Mouse (Mus musculus): ENCODE data around the gene Hcfc1. TPM values are rescaled to one million over a fixed set of nuclear protein-coding genes. Genes with fewer than 3 reads are reported as not detected.
A peak's percentile ranks its signal among the peaks of the same experiment; 100 is the strongest.

The Hcfc1 gene
- total RNA-seq, 1 experiment from 2014 or later, result 24.5 TPM

DNA sequence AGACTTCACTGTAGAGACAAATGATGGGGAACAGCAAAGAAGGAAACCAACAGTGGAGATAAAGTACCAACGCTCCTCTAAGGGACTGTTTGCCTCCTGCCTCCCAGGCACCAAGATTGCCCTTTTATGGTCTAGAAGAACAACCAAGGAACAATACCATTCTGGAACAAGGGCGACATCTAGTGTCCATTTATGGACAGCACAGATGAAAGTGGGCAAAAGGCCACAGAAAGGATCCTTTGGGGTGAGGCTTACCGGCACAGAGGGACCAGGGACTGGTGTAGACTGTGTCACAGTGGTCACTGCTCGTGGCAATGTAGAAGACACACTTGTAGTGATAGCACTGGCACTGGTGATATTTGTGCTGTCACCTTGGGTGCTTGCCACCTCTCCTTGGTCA lies 17.5 kb downstream of the Hcfc1 start:
- ATAC-seq (replicated peaks; ENCODE audit: insufficient number of reproducible peaks, low FRiP score, low TSS enrichment, poor library complexity, severe bottlenecking), result peak; percentile 53

DNA sequence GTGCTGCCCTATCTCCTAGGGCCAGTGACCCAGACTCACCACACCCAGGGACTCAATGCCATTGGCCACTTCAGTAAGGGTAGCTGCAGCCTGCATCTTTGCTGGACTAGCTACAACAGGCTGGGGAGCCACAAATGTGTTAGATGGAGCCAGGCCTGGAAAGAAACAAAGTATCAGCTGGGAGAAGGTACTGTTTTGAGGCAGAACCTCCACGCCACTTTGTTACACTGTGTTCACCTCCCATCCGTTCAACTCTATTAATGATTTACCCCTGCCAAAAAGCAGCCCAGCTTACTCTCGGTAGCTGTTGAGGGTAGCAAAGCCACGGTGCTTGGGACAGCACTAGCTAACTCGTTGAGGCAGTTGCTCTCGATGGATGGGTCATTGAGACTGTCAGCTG lies 19.3 kb downstream of the Hcfc1 start:
- ATAC-seq (replicated peaks; ENCODE audit: insufficient number of reproducible peaks, low FRiP score, low TSS enrichment, poor library complexity, severe bottlenecking), result no peak

DNA sequence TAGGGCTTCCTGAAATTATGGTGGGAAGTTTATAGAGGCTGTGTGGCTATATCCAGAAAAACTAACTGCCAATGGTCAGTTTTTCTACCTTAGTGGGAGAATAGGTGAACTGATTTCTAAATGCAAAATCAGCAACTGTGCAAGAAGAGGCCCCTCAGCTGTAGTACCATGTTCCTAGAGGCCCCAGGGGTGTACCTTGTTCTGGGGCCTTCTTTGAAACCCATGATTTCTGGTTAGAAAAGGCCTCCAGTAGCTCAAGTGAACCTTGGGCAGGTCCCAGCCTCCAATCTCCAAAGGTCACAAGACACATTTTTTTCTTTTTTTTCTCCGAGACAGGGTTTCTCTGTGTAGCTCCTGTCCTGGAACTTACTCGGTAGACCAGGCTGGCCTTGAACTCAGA lies 23.9 kb downstream of the Hcfc1 start:
- no peak for ATAC-seq (replicated peaks; ENCODE audit: insufficient number of reproducible peaks, low FRiP score, low TSS enrichment, poor library complexity, severe bottlenecking)

DNA sequence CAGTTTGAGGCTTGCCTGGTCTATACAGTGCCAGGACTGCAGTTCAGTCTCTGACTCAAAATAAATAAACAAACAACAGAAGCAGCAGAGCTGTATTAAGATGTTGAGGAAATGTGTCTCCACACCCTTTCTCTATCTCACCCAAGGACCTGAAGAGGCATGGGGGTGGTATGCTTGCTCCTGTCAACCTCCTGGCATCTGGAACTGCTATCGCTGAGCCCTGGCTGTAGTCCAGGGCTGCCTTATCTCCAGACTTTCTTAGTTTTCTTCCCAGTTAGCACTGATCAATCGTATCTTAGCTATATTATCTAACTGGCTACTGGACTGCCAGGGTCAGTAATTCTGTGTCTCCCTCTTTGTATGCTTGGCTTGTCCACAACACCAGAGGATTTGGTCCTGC lies 24.3 kb downstream of the Hcfc1 start:
- ATAC-seq (replicated peaks; ENCODE audit: insufficient number of reproducible peaks, low FRiP score, low TSS enrichment, poor library complexity, severe bottlenecking), result no peak

DNA sequence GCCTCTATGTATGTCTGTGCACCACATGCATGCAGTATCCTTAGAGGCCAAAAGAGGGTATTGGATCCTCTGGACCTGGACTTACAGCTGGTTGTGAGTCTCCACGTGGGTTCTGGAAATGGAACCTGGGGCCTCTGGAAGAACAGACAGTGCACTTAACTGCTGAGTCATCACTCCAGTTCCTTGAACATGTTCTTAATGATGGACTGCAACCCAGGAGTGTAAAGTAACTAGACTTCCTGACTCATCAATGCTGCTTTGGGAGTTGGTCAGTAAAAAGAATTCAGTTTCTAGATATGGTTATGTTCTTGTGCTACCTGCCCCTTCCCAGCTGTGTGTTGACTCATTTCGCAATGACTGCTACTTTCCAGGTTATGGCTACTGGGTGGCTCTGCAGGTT lies 34.3 kb downstream of the Hcfc1 start:
- no peak for ATAC-seq (replicated peaks; ENCODE audit: insufficient number of reproducible peaks, low FRiP score, low TSS enrichment, poor library complexity, severe bottlenecking)

DNA sequence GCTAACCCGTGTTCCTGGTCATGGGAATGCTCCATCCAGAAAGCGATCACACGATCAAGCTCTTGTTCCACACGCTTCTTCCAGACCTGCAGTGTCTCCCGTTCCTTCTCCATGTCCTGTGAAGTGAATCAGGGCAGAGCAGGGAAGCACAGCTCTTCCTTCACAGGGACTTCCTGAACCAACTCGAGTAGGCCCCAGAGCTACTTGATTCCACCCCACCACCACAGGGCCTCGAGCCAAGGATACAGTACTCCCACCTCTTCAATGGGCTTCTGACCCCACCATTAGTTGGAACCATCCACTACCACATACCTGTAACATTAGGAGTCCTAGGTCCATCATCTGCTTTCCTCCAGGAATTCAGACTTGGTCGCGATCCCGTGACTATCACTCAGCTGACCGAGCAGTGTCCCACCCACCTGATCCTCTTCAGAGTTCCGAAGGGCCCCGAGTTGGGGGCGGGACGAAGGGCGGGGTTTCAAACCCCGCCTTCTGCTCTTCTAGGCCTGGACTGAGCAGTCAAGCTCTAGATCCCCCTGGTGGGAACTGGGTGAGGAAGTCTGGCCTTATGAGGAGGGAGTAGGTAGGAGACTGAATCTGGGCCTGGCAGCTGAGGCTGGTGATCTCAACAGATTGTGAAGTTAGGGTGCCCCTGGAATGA lies 35.6 kb downstream of the Hcfc1 start, which contains the start of gene Renbp:
Renbp (minus strand) TSS at position 449 of the 661 bp plus-strand sequence.
- ATAC-seq (replicated peaks; ENCODE audit: insufficient number of reproducible peaks, low FRiP score, low TSS enrichment, poor library complexity, severe bottlenecking), result peak; percentile 76

DNA sequence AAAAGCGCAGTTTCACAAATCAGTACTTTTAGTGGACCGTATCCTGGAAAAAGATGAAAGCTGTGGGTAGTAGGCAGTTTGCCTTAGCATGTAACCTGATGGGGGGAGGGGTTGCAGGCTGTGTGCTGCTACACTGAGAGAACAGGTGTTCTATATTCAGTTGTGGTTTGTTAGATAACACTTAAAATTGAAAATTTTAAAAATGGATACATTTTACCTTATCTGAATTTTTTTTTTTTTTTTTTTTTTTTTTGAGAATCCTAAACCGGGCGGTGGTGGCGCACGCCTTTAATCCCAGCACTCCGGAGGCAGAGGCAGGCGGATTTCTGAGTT lies 43.6 kb downstream of the Hcfc1 start:
- ATAC-seq (replicated peaks; ENCODE audit: insufficient number of reproducible peaks, low FRiP score, low TSS enrichment, poor library complexity, severe bottlenecking), result no peak

DNA sequence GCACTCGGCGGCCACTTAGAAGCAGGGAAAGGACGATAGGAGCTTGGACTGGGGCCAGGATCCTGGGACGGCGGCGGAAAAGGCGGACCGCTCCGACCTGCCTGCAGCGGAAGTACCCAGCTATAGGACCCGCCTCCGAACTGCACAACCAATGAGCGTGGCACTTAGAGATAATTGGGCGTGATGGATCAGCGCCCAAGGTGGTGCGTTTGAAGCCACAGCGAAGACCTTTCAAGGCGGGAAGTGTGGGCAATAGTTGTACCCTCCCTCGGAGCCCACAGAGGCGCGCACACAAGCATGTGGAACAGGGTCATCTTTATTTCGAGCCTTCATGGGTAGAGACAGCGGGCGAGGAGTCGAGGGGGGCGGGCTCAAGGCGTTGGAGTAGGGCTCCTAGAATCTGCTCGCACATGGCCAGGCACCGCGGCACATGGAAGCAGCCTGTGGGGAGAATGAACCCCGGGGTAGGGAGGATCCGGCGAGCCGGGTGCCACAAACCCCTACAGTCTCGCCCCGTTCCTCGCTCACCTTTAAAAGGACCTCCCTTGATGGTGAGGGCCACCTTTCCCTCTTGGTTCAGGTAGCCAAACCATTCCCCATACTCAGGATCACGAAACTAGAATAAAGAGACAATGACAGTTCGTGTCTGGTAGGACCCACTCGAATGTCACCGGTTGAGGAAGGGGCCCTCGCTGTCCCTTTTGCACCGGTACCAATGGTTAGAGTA lies 44.2 kb downstream of the Hcfc1 start, which contains the start of the genes Arhgap4 and Naa10:
Arhgap4 (minus strand) TSS at position 48 of the 727 bp plus-strand sequence.
Naa10 (minus strand) TSS at position 122 of the 727 bp plus-strand sequence.
- peak; percentile 99 for ATAC-seq (replicated peaks; ENCODE audit: insufficient number of reproducible peaks, low FRiP score, low TSS enrichment, poor library complexity, severe bottlenecking)

DNA sequence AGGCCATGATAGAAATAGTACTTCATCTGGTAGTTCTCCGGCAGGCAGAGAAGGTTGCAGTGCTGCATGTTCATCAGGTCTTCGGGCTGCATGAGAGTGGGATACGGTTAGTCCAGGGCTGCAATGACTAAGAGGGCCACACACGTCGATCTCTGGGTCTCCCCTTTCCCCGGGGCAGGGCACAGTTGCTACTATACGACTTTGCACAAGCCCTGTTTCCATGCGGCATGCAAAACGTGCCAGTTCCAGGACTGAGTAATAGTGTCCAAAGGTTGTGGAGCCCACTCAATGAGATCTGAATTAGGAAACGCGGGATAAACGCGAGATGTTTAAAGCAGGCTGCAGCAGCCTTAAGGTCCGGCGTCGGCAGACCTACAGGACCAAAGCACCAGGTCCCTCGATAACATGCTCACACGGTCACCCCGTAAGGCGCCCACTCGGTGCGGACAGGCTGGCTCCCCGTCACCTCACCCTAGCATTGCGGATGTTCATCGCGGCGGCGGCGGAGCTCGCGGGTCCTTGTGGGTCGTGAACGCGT lies 44.8 kb downstream of the Hcfc1 start:
- ATAC-seq (replicated peaks; ENCODE audit: insufficient number of reproducible peaks, low FRiP score, low TSS enrichment, poor library complexity, severe bottlenecking), result no peak

DNA sequence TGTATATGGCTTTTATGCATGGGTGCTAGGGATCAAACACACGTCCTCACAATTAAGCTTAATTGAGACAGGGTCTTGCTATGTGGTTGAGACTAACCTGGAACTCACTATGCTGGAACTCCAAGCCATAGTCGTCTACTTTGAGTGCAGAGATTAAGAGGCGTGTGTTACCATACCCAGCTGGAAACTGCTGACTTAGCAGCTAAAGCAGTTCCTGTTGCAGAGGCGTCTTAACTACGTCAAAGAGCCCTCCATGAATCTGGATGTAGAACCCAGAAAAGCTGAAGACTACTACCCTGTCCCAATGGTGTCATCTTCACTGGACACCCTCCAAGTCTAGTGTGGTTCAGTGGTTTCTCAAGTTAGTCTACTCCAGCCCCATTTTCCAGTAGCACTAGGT lies 47.5 kb downstream of the Hcfc1 start:
- no peak for ATAC-seq (replicated peaks; ENCODE audit: insufficient number of reproducible peaks, low FRiP score, low TSS enrichment, poor library complexity, severe bottlenecking)

DNA sequence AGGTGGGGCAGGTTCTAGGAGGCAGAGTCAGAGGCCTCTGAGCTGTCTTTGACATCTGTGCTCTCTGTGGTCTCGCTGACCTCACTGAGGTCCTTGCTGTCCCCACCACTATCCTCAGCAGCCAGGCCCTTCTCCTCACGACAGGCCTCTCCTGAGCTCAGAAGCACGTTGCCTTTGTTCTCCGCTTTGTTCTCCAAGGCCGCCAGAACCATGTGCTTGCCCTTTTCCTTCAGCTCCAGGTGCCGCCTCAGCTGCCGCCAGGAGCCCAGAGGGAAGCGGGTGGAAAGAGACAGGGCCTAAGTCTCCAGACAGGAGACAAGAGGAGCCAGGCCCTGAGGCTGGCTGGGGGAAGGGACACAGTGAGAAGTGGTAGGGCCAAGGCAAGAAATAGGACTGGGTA lies 49.2 kb downstream of the Hcfc1 start:
- ATAC-seq (replicated peaks; ENCODE audit: insufficient number of reproducible peaks, low FRiP score, low TSS enrichment, poor library complexity, severe bottlenecking), result no peak

DNA sequence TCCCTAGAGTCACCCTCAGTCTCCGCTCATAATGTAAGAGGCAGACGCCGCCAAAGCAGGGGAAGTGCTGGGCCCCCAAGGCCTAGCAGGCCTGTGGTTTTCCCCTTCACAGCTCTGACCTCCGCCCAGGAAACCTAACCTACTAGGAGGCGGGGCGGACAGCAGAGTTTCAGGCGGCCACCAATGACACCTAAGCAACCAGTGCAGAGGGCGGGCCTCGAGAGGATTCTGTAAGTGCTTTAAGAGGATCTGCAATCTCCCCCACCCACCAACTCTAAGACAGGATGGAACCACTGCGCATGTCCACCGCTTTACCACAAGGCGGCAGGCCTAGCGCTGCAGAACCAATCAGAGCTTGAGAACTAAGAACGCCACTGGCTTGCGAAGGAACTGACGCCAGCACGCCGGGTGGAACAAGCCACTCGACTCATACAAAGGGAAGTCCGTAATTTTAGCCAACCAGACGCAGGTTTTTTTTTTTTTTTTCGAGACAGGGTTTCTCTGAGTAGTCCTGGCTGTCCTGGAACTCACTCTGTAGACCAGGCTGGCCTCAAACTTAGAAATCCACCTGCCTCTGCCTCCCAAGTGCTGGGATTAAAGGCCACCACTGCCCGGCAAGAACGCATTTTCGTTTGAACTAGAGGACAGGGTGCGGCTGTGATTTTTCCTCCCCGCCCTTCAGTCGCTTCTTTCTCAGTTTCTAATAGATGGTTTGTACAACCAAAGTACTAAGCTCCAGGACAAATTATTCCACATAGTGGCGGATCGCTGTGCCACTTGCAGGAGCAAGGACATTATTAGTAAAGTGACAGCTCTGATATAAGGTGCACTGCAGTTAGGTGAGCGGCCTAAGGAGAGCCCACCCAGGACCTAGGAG lies 51.1 kb downstream of the Hcfc1 start:
- ATAC-seq (replicated peaks; ENCODE audit: insufficient number of reproducible peaks, low FRiP score, low TSS enrichment, poor library complexity, severe bottlenecking), result peak; percentile 91

DNA sequence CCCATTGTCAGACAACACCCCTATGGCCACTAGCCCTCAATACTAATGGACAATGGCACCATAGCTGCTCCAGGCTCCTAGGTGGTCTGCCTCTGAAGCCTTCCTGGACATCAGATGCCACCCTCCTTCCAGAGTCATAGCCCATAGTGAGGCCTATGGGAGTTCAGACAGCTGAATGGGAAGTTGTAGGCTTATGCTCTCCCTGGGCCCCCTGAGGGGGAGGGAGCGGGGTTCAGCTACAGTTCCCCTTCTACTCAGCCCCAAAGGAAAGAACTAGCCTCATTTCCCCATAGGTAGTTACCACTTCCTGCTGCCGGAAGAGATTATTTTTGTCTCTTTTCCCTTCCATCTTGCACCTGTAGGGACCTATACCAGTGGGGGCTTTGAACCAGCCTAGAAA lies 54.6 kb downstream of the Hcfc1 start:
- peak; percentile 66 for ATAC-seq (replicated peaks; ENCODE audit: insufficient number of reproducible peaks, low FRiP score, low TSS enrichment, poor library complexity, severe bottlenecking)

DNA sequence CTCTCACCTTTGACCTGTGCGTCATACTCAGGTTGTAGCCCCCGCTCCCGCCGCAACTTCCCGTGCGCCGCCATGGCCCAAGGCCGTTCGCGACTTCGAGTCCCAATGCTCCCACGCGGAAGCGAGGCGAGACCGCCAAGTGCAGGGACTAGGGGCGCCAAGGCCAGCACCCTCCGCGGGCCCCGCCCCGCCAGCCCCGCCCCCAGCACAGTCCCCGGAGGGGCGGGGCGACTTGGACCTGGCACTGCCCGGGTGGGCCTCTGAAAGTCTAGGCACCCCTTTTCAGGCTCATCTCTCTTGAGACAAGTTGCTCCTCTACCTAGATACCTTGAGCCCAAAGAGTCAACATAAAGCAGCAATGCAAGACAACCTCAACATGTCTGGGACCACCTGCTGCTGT lies 55.0 kb downstream of the Hcfc1 start:
- no peak for ATAC-seq (replicated peaks; ENCODE audit: insufficient number of reproducible peaks, low FRiP score, low TSS enrichment, poor library complexity, severe bottlenecking)

DNA sequence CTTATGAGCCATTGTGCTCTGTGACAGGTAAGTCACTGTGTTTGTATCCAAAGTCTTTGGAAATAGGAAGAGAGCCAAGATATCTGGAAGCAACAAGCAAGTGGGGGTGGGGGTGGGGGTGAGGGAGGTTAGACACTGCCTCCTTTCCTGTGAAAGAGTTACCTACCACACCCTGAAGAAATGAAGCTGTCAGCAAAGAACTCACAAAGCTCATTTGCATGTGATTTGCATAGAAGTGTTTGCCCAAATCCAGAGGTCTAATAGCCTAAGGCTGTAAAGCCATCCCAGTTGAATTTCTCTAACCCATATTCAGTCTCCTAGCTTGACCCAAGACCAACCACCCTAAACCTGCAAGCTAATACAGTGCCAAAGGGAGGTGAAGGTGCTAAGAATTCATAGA lies 55.7 kb downstream of the Hcfc1 start:
- no peak for ATAC-seq (replicated peaks; ENCODE audit: insufficient number of reproducible peaks, low FRiP score, low TSS enrichment, poor library complexity, severe bottlenecking)

DNA sequence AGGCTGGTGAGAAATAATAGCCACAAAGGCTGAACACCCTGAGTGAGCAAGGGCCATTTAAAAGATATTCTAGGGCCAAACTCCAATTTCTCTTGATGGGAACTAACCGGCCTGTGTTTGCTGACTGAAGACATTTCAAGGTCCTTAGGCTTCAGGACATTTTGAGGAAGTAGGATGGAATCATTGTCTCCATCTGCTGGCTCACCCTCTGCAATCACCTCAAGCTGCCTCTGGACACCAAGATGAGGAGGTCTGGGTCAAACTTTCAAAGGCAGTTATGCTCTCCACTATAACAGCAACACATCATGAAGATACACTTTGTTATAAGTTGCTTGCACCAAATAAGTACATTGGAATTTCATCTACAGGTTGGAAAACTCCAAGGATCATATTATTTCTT lies 56.1 kb downstream of the Hcfc1 start:
- ATAC-seq (replicated peaks; ENCODE audit: insufficient number of reproducible peaks, low FRiP score, low TSS enrichment, poor library complexity, severe bottlenecking), result no peak

DNA sequence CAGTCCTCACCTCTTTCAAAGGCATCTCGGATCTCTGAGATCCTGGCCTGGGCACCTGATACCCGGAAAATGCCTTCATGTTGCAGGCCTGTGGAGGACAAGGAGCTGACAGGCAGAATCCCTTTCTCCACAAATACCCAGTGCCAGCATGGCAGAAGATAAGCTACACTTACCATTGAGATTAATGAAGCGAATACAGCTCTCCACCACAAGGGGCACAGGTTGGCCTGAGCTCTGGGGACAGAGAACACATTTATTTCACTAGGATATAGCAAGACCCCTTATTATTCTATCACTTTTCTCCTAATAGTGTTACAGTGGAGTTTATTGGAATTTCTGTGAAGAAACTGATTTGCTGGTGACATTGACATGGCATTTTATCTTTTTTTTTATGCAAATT lies 68.2 kb downstream of the Hcfc1 start:
- no peak for ATAC-seq (replicated peaks; ENCODE audit: insufficient number of reproducible peaks, low FRiP score, low TSS enrichment, poor library complexity, severe bottlenecking)

DNA sequence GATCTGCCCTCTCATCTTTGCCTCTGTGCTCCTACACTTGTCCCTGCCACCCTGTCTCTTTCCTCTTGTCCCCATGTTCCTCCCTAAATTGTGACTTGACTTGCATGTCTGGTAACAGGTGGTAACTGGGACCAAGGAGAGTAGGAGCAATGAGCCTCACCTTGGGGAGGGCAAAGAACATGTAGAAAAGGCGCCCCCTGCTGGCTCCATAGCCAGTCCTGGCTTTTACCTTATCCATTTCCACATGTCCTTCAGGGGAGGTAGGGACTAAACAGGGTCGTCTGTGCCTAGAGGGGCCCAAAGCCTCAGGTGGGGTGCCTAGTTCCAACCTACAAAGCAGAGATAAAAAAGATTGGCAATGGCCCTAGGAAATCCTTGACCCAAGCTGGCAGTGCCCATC lies 70.4 kb downstream of the Hcfc1 start, which contains the start of gene L1cam:
L1cam (minus strand) TSS at position 387 of the 400 bp plus-strand sequence.
- ATAC-seq (replicated peaks; ENCODE audit: insufficient number of reproducible peaks, low FRiP score, low TSS enrichment, poor library complexity, severe bottlenecking), result no peak

DNA sequence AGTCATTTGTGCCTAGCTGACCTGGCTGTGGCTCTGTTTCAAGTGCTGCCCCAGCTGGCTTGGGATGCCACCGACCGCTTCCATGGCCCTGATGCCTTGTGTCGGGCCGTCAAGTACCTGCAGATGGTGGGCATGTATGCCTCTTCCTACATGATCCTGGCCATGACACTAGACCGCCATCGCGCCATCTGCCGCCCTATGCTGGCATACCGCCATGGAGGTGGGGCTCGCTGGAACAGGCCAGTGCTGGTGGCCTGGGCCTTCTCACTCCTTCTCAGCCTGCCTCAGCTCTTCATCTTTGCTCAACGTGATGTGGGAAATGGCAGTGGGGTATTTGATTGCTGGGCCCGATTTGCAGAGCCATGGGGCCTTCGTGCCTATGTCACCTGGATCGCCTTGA lies 73.3 kb downstream of the Hcfc1 start:
- ATAC-seq (replicated peaks; ENCODE audit: insufficient number of reproducible peaks, low FRiP score, low TSS enrichment, poor library complexity, severe bottlenecking), result no peak
